Mouse (Mus musculus) erythroblast, embryonic 14.5 days (primary cell): ENCODE data around the gene Slc7a11. TPM values are rescaled to one million over a fixed set of nuclear protein-coding genes. Genes with fewer than 3 reads are reported as not detected.

Experiments
- H3K27me3 ChIP-seq: 2 replicates; pipeline ENCODE4 v1.6.1; 2012; ENCODE audit warnings: inconsistent platforms; ENCODE audit not compliant: control insufficient read depth
- H3K36me3 ChIP-seq: 2 replicates; pipeline ENCODE4 v1.6.1; 2012; ENCODE audit warnings: mild to moderate bottlenecking, inconsistent platforms; ENCODE audit not compliant: control insufficient read depth
- H3K4me1 ChIP-seq: 2 replicates; pipeline ENCODE4 v1.6.1; 2012; ENCODE audit warnings: inconsistent platforms; ENCODE audit not compliant: control insufficient read depth
- H3K4me3 ChIP-seq: replicated peaks from 2 replicates; pipeline ENCODE3; 2012; ENCODE audit warnings: moderate library complexity, mild to moderate bottlenecking, inconsistent platforms
- H3K9me3 ChIP-seq: 2 replicates; pipeline ENCODE4 v1.6.1; 2012; ENCODE audit warnings: low read length, inconsistent platforms, mixed read lengths; ENCODE audit not compliant: control insufficient read depth
- GATA1 ChIP-seq: IDR thresholded peaks from 2 replicates; pipeline ENCODE4 v1.6.1; 2012; ENCODE audit warnings: low read length, inconsistent platforms, mixed read lengths
- TAL1 ChIP-seq: IDR thresholded peaks from 3 replicates; pipeline ENCODE4 v1.6.1; 2012; ENCODE audit warnings: low read length, inconsistent platforms, mixed read lengths
- polyA plus RNA-seq: library from polyadenylated mRNA; stranded (reverse); fragments of >175 nt; gene quantifications from 2 replicates; pipeline ENCODE4 v1.2.3, GENCODE M21; 2012

Slc7a11 gene
- polyA plus RNA-seq, 1 experiment: not detected

DNA sequence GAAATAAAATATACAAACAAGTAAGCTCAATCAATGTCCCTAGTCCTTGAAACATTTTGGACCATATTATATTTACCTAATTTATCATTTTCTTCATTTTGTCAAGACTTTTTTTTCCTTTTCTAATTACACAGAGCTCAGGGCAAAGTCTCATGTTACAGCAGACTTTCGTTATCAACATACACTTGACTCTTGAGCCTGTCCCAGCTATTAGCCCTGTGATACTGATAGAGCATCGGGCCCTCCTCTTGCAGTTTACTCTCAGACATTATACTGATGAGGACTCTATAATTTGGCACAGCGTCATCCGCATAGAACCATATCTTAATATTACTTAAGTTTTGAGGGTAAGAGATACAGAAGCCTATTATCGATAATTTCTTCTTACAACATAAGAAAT is 311.2 kb downstream of the Slc7a11 start:
- Histone ChIP-seq H3K36me3 (no peaks in the 10 kb centered on the region), H3K4me3 (no peak overlapping the region), H3K9me3 (peaks cover 2% of the 10 kb centered on the region; the same call in 1 of the 2 replicates), H3K4me1 (no peaks in the 10 kb centered on the region), H3K27me3 (no peaks in the 10 kb centered on the region)
- TF ChIP-seq TAL1 (no peak), GATA1 (no peak)

DNA sequence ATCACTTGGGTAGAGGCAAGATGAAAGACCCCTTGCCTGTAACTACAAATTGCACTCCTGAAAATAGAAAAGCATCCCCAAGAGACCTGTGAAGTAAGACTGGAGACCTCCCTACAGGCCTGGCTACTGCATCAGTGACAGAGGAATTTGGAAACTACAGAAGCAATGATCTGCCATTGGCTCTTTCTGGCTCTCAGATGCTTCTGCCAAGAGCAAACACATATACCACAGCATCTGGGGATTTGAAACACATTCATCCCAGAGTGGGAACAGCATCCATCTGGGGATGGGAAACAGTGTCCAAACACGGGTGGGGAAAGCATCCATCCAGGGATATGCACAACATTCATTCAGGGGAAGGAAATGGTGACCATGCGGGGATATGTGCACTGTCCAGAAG is 313.1 kb downstream of the Slc7a11 start:
- no peaks in the 10 kb centered on the region for H3K4me1 ChIP-seq

DNA sequence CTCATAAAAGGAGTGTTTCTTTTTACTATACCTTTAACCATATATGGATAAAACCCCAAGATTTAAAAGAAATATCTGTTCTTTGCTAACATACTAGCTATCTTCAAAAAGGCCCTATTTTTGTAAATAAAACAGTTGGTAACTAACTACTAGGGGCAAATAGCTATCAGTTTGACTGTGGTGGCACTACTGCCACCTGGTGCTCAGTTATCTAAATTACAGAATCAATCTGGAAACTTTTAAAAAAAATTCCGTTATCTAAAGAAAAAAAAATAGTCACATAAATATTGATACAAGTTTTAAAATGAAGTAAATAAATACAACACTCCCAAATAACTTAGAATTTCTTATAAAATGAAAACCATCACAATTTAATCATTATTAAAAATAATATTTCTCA is 322.4 kb downstream of the Slc7a11 start:
- Histone ChIP-seq H3K4me1 (no peaks in the 10 kb centered on the region), H3K9me3 (no peaks in the 10 kb centered on the region), H3K4me3 (no peak overlapping the region), H3K36me3 (no peaks in the 10 kb centered on the region), H3K27me3 (no peaks in the 10 kb centered on the region)
- TF ChIP-seq GATA1: no peak
- TF ChIP-seq TAL1: no peak

More for the DNA sequence above, 313.1 kb downstream of the Slc7a11 start:
- Histone ChIP-seq H3K27me3 (no peaks in the 10 kb centered on the region), H3K4me3 (no peak overlapping the region), H3K36me3 (no peaks in the 10 kb centered on the region), H3K9me3 (peaks cover 2% of the 10 kb centered on the region; the same call in 1 of the 2 replicates)
- TF ChIP-seq TAL1: no peak
- no peak for TF ChIP-seq GATA1

DNA sequence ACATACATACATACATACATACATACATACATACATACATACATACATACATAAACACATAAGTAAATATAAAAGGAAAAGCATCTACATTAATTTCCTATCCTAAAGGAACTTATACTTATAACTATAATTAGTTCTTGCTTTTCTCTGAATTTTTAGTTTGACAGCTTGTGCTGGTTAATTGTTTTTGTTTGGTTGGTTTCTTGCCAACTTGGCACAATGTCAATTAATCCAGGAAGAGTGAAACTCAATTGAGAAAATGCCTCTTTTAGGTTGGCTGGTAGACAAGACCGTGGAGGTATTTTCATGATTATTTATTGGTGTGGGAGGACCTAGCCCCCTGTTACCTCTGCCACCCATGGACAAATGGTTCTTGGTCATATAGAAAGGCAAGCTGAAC is 327.1 kb downstream of the Slc7a11 start:
- no peak for TF ChIP-seq TAL1
- no peak for TF ChIP-seq GATA1
- no peaks in the 10 kb centered on the region for H3K36me3 ChIP-seq
- no peaks in the 10 kb centered on the region for H3K27me3 ChIP-seq

DNA sequence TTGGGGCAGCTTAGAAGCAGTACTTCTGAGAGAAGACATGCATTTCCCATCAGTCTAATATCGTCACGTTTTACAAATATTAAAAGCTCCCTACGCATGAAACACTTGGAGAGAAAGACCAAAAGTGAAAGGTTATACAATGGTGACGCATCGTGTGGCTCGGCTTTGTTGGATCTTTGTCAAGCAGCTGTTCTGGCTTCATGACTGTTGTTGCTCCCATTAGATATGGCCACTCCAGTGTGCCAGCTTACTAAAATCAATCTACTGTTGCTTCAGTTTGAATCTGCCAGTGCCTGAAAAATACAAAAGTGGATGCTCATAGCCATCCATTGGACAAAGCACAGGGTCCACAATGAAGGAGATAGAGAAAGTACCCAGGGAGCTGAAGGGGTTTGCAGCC is 337.9 kb downstream of the Slc7a11 start:
- H3K36me3 ChIP-seq: no peaks in the 10 kb centered on the region
- H3K4me1 ChIP-seq: no peaks in the 10 kb centered on the region
- no peaks in the 10 kb centered on the region for H3K27me3 ChIP-seq
- no peak overlapping the region for H3K4me3 ChIP-seq
- H3K9me3 ChIP-seq: no peaks in the 10 kb centered on the region
- no peak for TF ChIP-seq TAL1
- no peak for TF ChIP-seq GATA1

More for the DNA sequence above, 327.1 kb downstream of the Slc7a11 start:
- Histone ChIP-seq H3K9me3 (no peaks in the 10 kb centered on the region), H3K4me1 (no peaks in the 10 kb centered on the region), H3K4me3 (no peak overlapping the region)

DNA sequence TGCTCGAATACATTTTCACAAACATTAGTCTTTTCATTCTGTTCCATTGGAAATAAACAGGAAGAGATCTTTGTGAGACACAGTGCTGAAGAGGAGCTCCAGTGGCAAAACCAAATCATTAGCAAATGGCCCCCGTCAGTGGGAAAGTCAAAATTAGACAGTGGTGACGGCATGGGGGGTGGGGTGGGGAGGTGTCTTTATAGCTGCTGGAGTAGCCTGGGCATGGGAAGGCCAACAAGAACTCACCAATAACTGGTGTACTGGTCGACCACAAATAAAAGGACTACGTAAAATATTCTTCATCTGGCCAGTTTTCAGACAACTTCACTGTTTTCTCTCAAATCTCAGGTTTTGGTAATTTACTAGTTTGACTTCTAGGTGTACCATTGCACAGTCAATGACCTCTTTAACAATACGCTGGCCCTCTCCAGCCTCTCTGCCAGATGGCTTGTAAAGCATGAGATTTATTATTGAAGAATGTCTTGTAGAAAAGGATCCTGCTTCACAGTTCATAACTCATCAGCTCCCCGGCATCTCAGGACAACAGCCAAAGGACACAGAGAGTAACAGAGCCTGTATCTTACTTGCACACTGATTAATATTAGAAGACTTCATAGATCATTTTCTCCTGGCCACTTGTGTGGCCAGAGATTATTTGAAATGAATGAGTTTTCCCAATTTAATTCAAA is 348.9 kb downstream of the Slc7a11 start:
- Histone ChIP-seq H3K4me1 (no peaks in the 10 kb centered on the region), H3K36me3 (no peaks in the 10 kb centered on the region), H3K9me3 (no peaks in the 10 kb centered on the region), H3K27me3 (no peaks in the 10 kb centered on the region), H3K4me3 (no peak overlapping the region)
- TF ChIP-seq TAL1 (no peak), GATA1 (no peak)

DNA sequence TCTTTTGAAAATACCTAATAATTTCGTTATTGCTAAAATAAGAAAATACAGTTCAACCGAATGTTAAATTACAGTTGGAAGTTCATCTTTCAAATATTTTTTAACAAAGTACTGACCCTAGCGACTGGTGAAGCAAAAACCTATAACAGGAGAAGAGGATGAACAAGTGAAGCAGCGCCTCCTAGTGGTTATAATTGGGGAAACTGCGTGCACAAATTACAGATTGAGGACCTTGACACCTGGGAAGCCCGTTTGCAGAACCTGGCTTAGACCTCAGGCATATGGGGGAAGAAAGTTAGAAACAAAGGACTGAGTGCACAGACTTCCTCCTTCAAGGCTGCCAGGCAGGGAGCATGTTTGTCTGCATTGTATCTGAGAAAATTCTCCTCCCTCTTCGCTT is 366.4 kb downstream of the Slc7a11 start:
- Histone ChIP-seq H3K36me3 (no peaks in the 10 kb centered on the region), H3K9me3 (no peaks in the 10 kb centered on the region), H3K27me3 (no peaks in the 10 kb centered on the region), H3K4me3 (no peak overlapping the region), H3K4me1 (no peaks in the 10 kb centered on the region)
- TF ChIP-seq TAL1: no peak
- no peak for TF ChIP-seq GATA1

DNA sequence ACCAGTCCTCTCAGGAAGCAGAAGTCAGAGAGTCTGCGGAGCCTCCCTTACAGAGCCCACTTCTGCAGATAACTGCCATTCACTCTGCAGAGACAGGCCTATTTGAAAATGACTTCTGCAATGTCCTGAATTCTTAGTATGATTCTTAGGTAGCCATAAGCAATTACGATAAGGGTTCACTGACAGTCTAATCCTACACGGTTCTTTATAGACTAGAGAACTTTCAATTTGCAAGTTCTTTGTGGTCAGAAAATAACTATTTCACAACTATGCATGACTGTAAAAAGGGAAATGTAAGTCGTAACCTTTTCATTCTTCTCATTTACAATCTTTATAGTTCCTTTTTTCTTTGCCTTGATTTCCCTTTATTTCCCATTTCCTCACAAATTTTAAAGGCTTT is 380.0 kb downstream of the Slc7a11 start:
- H3K27me3 ChIP-seq: no peaks in the 10 kb centered on the region
- TF ChIP-seq GATA1 (no peak), TAL1 (no peak)
- no peaks in the 10 kb centered on the region for H3K4me1 ChIP-seq
- no peaks in the 10 kb centered on the region for H3K9me3 ChIP-seq
- no peak overlapping the region for H3K4me3 ChIP-seq
- no peaks in the 10 kb centered on the region for H3K36me3 ChIP-seq

DNA sequence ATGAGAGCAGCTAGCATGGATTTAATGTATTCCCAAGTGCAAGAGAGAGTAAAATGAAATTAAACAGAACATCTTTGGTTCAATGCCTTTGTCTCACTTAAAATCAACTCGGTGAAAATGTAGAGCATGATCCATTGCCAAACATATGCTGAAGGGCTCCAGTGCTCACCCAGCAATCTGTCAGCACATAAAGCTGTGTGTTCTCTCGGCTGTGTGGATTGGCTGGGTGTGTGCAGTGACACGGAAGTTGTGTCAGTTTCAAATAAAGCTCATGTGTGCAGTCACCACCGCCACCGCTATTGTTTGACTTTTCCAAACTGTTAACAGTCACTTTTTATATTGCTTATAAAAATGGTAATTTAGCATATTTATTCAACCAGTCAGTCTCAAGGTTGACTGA is 398.7 kb downstream of the Slc7a11 start:
- Histone ChIP-seq H3K27me3 (no peaks in the 10 kb centered on the region), H3K4me3 (no peak overlapping the region), H3K4me1 (no peaks in the 10 kb centered on the region), H3K36me3 (no peaks in the 10 kb centered on the region), H3K9me3 (no peaks in the 10 kb centered on the region)
- TF ChIP-seq TAL1 (no peak), GATA1 (no peak)

DNA sequence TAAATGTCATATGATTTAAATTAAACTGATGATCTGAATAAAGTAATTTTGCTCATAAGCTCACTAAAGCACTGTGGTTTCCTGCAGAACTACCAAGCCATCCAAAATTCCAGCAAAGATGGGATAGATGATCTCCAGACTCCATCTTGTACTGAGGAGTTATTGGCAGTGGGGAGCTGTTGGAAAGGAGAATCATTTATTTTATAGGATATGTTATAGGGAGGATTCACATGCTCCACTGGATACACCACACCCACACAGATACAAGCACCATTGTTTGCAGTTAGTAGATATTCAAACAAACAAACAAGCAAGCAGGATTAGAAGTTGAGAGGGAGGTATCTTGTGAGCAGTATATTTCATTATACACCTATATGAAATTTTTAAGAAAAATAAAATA is 399.3 kb downstream of the Slc7a11 start:
- Histone ChIP-seq H3K4me3 (no peak overlapping the region), H3K4me1 (no peaks in the 10 kb centered on the region), H3K36me3 (no peaks in the 10 kb centered on the region), H3K27me3 (no peaks in the 10 kb centered on the region), H3K9me3 (no peaks in the 10 kb centered on the region)
- TF ChIP-seq GATA1: no peak
- no peak for TF ChIP-seq TAL1
